Mouse (Mus musculus) cortical plate, adult 2 months (tissue): Measurements from ENCODE around the gene Oprm1.

Source experiments
- CTCF ChIP-seq: fragments of 200-500 bp; IDR thresholded peaks from 2 replicates; pipeline ENCODE4 v1.5.1; 2011; ENCODE audit warnings: mild to moderate bottlenecking, control low read depth, low read length; ENCODE audit not compliant: insufficient read depth; ENCODE audit errors: extremely low read depth
- POLR2A ChIP-seq: fragments of 200-500 bp; IDR thresholded peaks from 2 replicates; pipeline ENCODE4 v1.6.1; 2011; ENCODE audit warnings: mild to moderate bottlenecking, low read length, control low read depth; ENCODE audit not compliant: insufficient read depth; ENCODE audit errors: extremely low read depth

DNA sequence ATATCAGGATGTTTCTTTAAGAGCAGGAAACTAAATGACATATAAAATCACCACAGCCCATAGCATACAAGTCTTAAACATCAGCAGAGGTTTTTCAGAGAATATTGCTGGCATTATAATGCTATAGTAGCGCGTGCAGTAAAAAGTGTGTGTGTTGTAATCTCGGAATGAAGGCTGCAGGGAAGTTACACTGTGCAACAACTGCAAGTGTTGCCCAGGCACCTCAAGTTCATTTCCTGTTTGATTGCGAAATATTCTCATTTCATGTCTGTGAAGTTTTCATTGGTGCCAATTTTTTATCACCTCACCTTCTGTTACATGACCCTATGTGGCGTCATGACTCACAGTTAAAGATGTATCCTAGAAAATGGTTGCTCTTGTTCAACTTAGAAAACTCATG lies 4.9 kb upstream of the Oprm1 start:
- TF ChIP-seq CTCF: no peak
- TF ChIP-seq POLR2A: no peak
